Mouse (Mus musculus) gastrocnemius, postnatal 4 days (tissue): Measurements from ENCODE around the gene Carf. TPM values are rescaled to one million over a fixed set of nuclear protein-coding genes. Genes with fewer than 3 reads are reported as not detected.
"Not testable (repeated sequence)": the region's sequence is repeated elsewhere in the genome, so short reads cannot be mapped to it uniquely, and the experiment has no call there.

Experiments used
- DNase-seq, 2 experiments: peaks; one replicate each; pipeline ENCODE4 v3.0.0; 2021 to 2022; ENCODE audit warnings: low spot score in 2 of 2, mixed read lengths in 2 of 2
- long read RNA-seq, 2 experiments: library from polyadenylated mRNA; stranded (forward); transcript quantifications; one replicate each; pipeline ENCODE4 v2.0.0; 2021
- total RNA-seq, 2 experiments: library from RNA; stranded (reverse); gene quantifications; 2 replicates each; pipeline ENCODE4 v1.2.3; 2021

Gene Carf
- 10 to 100 TPM; 10.3 to 11.4 TPM for total RNA-seq
- long read RNA-seq, experiment 1, partial matches to known transcripts, result 0 of 3 reads
- long read RNA-seq, experiment 1, other reads (novel, unspliced or antisense), result 3 of 3 reads
- long read RNA-seq, experiment 2, partial matches to known transcripts, result 0 of 7 reads
- long read RNA-seq, experiment 2, other reads (novel, unspliced or antisense), result 7 of 7 reads

DNA sequence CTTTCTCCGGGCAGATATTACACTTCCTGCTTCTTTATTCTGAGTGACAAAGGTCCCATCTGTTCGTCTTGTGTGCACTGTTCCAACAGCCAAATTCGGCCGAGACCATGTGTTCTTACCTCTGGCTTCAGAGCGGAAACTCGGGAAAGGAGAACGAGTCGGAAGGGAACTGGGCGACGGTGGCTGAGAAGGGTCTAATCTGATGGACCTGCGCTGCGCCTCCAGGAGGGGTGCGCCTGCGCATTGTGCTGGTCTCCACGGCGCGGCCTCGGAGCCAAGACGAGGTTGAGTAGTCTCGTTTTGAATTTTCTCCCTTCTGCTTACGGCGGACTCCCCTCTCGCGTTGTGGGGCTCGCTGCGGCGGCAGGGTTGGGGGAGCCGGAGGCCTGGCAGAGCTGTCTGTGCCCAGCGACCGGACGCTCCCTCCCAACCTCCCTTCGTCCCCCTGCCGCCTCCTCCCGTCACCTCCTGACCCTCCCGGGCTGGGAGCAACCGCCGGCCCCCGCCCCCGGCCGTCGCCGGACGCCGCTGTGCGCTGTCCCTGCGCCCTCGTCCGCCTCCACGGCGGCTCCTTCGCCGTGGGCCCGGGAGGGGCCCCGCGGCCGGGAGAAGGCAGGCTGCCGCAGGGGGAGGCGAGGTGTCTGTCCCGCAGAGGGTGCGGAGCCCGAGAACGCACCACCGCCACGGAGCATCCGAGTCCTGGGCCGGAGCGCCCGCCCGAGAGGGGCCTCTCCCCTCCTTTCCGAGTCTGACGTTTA lies at the start of gene Carf, which contains the start of gene Wdr12:
Gene Carf (plus strand): TSS at position 224 of the 758 bp plus-strand sequence.
Gene Wdr12 (minus strand): TSS at position 622 of the 758 bp plus-strand sequence.
- DNase-seq, result peak; percentile 93 to 98

DNA sequence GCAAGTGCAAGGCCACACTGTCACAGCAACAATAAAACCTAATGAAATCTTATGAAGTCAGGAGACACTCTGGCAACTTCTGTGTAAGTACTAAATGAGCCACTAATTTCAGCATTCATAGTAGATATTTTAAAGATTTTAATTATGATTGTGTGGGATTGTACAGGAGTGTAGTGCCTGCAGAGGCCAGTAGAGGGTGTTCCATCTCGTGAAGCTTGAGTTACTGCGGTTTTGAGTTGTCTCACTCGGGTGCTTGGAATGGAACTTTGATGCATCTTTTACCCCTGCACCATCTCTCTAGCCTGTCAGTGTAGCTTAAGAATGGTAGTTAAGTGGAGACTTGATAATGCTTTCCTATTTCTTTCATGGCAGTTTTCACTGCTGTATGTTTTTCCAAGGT lies 43.4 kb upstream of the Carf start:
- DNase-seq, result no peak

DNA sequence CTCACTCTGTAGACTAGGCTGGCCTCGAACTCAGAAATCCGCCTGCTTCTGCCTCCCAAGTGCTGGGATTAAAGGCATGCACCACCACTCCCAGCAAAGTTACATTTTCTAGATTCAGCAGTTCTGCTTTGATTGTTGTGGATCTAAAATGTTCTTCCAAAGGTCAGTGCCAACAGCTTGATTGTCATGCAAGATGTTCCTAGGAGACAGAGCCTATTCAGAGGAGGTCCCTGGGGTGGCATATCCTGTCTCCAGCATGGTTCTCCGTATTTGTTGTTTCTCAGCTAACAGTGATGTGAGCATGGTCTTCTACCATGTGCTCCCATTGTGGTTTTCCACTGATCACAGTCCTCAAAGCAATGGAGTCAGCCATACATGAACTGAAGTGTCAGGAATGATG lies 41.7 kb upstream of the Carf start:
- no peak for DNase-seq

DNA sequence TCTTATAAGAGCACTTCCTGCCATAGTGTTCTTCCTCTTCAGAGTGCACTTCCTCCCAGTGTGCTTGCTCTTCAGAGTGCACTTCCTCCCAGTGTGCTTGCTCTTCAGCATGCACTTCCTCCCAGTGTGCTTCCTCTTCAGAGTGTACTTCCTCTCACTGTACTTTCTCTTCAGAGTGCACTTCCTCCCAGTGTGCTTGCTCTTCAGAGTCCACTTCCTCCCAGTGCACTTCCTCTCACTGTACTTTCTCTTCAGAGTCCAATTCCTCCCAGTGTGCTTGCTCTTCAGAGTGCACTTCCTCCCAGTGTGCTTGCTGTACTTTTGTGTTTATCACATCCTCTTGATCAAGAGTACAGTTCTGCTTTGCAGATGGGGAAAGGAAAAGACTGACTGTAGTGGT lies 27.3 kb upstream of the Carf start:
- not testable (repeated sequence) for DNase-seq

DNA sequence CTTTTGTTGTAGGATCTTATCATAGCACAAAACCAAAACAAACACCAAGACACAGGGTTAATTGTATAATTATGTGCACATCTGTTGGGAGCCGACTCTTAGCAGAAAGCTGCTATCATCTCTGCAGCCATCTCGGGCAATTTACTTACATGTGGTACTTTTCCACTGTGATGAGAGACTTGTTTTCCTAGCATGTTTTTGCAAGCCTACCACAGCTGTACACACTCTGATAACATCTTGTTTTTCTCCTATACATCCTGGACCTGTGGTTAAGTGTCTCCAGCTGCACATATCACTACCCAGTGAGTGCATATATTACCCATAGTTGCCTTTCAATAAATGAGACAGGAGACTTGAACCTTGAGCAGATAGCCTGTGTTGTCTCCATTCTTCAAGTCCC lies 23.1 kb upstream of the Carf start:
- no peak for DNase-seq

DNA sequence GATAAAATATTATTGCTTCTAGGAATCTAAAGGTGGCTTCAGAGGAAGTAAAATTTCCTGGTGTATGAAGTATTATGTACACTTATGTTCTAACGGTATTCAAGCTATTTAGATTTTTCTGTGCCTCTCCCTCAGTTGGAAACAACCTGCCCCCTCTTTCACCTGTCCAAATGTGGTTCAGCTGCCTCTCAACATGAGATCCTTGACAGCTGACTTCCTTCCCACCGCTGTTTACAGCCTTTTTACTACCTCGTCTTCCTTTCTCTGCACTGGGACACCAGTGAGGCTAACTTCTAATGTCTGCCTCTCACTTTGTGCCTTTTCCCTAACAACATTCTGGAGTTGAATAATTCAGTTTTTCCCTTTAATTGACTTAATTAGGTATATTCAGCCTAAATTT lies 22.5 kb upstream of the Carf start:
- DNase-seq, result no peak

DNA sequence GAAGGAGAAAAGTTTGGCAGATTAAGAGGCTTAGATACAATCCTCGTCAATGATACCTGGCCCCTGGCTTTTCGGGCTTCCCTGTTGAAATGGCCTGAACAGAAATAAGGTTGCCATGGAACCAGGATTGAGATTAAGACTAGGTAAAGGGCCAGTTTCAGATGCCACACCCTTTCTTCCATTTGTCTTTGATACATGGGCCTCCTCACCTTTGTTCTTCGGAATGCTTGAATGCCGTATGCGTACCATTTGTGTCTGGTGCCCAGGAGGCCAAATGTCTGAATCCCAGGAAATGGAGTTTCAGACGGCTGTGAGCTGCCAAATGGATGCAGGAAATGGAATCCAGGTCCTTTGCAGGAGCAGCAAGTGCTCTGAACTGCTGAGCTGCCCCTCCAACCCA lies 21.6 kb upstream of the Carf start:
- no peak for DNase-seq

DNA sequence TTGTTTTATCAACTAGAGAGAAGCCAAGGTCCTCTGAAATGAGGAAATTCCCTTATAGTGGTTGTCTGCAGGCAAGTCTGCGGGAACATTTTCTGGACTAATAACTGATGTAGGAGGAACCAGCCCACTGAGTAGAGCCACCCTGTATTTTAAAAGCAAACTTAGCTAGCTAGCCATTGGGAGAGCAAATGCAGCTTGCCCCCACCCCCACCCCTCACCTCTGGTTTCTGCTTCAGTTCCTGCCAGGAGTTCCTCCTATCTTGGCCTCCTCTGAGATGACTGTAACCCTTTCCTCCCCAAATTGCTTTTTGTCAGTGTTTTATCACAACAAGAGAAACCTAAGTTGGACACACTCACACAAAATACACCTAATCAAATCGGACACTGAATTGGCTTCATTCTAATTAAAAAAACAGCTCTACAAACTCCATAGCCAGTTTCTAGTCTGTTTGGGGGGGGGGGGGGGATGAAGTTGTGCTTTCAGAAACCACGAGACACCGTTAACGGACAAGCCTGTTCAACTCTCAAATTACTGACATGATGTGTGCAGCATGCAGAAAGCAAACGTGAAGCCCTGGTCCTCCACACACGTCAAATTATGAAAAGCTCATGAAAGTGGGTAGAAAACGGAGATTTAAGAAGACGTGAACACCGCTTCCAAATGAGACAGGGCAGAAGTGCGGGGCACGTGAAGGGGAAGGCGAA lies 1.3 kb upstream of the Carf start:
- no peak for DNase-seq

DNA sequence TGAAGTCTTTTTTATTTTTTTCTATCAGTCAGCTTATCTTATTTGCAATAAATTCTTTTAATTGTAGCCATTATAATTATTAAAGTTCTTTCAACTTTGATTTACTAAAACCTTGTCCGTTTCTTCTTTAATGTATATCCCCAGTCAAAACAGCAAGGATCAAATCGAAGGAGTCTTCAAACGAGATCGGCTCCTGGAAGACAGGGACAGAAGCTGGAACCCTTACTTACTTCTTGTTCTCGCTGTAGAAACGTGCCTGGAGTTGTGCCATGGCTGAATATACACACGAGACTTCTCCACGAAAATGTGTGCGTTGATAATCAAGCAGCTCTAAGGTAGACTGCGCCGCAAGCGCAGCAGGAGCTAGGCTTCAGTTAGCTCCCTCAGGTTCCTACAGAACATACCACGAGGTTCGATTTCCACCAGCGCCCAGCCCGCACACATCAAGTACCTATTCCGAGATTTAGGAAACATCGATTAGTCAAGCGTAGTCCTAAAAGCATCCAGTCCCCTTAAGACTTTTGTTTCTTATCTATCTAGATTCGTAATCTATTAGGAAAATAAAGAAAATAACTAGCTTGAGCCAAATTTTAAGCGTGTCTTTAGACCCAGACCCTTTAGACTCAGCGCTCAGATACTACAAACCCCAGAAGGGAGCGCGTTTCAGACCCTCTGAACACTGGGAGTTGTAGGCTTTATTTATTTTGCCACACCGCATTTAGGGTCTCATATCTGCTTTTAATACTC lies 597 bp upstream of the Carf start:
- peak in 1 of 2 experiments; percentile 51 for DNase-seq

DNA sequence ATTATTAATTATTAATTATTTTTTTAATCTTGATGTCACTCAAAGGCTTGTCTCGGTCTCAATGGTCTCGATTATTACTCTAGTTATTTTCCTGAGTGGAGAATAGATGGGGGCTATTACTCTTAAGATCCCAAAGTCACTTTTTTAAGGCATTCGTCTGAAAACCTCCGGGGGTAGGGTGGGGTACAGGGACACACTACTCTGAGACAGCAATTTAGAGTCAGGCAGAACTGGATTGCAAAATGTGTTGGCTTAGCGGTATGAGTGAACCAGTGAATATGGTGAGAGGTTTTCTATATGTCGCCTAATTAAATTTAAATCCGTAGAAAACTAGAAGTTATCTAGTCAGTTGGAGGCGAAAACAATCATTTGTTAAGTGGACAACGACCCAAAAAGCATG lies 792 bp downstream of the Carf start:
- peak in 1 of 2 experiments; percentile 8 for DNase-seq

DNA sequence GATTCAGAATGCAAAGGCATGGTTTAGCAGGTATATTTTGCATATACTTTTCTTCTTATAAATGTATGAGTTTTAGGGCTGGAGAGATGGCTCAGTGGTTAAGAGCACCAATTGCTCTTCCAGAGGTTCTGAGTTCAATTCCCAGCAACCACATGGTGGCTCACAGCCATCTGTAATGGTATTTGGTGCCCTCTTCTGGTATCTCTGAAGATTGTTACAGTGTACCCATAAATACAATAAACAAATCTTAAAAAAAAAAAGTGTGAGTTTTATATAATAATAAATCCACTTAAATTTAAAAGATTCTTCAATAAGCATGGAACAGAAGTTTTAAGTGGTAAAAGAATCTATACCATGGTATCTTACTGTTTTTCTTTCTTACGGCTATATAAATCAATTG lies 6.5 kb downstream of the Carf start:
- no peak for DNase-seq

DNA sequence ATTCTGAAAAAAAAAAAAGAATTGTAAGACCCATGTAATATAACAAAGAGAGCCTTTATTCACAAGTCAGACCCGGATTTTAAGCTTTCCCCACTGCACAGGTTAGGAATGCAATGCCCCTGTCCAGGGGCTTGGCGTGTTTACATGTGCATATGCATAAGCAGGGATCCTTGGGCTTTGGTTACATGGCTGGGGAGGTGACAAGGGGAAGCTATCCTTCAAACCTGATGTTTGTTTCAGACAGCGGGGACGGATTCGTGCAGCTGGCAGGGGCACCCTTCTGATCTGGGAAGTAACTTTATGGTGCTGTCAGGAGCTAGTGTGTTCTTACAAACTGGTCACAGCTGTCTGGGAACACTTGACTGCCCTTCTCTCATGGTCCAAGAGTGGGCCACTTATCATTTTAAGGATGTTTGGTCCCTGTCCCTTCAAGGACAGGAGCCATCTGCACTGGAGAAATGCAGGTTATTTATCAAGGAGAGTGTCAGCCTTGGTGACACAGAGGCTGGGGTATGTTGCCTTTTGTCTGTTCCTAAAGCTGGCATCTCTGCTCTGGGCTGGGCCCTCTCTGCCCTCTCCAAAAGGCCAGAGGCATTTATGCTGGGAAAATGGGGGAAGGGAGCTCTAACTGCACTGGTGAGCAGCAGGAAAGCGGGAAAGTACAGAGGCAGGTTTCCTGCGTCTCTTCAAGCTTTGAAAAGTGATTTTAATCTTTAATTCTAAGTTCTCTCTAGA lies 19.8 kb downstream of the Carf start:
- no peak for DNase-seq

DNA sequence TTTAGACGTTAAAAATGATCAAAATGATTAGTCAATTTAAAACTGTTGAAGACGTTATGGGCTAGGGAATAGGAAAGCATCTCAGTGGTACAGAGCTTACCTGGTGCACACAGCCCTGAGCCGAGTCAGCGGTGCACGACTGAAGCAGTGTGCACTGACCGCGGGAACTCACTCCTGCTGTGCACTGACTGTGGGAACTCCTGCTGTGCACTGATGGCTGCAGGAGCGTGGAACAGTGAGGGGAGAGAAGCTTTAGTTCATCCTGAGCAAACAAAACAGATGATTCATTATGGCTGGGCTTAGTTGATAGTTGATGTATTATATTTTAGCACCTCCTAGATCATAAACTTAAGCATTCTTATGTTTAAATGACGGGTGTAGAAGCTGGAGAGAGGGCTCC lies 39.3 kb downstream of the Carf start:
- DNase-seq, result no peak

DNA sequence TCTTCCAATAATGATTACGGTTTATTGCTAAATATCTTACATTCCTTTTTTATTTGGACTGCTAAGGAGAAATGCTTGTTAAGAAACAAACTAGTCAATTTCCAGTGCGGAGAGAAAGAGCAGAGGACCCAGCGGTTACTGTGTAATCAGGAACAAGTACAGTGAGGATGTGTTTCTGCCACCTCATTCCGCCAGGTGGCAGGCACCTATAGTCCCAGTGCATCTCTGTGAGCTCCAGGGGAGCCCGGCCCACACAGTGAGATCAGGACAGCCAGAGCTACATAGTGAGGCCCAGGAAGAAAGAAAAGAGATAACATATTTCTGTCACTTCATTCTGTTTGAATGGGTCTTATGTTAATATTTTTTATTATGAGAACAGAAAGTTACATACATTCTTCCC lies 54.7 kb downstream of the Carf start:
- DNase-seq, result no peak

DNA sequence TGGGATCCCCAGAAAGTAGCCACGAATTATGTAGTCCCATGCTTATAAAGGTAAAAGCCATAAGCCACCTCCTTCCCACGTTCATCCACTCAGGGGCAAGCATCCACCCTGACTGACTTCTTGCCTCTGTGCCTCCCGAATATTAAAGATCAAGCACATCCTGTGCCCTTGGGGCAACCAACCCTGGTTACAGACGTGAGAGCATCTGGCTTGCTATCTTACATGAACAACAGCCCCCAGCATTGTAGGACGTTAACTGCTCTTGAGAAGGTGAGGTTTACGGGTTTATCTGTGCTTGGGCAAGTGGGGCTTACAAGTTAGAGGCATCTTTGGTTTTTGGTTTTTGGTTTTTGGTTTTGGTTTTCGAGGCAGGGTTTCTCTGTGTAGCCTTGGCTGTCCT lies 58.6 kb downstream of the Carf start:
- no peak for DNase-seq

DNA sequence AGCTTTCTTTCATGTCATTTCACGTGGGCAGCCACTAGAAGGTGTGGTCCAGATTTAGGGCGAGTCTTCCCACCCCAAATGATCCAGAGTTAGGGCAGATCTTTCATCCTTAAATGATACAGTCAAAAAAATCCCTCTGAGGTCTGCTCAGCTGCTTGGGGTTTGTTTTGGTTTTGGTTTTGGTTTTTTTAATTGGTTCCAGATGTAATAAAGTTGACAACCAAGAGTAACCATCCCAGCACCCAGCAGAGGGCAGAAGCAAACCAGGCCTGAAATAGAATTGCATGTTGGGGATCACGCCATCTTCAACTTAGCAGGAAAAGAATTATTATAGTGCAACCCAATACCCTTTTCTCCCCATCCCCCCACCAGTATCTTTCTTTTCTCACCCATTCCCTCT lies 60.4 kb downstream of the Carf start:
- DNase-seq, result peak in 1 of 2 experiments; percentile 47

DNA sequence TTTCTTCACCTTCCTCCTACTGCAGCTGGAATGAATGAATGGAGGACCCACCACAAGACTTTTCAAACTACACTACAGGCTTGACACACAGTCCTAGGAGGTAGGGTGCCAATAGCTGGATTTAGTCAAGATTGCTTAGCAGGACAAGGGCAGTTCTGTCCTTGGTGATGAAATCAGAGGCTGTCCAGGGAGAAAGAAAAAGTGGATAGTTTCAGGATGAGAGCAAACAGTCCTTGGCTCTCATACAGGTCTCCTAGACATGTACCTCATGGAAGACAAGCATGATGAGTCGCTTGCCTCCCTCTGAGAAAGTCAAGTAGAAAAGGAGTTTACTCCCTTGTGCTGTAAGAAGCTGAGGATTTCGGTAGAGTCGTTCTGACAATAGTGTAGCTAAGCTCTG lies 65.6 kb downstream of the Carf start:
- DNase-seq, result no peak

DNA sequence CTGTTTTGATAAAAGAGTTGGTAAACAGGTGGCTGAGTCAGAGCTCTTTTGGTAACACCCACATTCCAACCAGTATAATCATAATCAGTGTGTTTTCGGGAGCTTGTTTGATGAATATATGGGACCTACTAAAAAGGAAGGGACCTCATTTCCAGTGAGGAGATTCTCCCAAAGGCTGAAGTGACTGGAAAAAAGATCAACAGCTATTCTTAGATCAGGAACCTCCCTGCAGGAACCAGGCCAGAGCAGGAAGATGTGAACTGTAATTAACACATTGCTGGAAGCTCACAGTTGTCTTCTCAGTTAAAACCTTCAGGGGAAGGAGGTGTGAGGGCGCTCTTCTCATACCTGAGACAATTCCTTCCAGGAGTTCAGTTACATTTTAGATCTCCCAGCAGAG lies 71.6 kb downstream of the Carf start:
- DNase-seq, result no peak

DNA sequence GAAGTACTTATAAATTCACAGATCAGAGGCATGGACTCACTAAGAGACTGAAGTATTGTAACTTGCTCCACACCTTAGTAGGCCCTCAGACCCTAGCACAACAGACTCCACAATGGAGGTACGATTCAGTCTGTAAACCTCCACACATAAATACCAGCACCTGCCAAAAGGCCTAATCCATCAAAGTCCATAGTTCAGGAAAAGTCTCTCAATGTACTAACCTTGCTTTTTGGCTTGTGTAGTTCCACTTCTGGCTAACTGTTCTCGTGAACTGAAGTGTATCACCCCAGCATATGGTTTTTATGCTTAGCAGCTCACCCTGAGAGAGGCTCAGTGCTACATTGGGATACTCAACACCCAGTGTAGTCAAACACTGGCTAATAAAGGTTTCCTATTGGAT lies 72.2 kb downstream of the Carf start:
- no peak for DNase-seq

DNA sequence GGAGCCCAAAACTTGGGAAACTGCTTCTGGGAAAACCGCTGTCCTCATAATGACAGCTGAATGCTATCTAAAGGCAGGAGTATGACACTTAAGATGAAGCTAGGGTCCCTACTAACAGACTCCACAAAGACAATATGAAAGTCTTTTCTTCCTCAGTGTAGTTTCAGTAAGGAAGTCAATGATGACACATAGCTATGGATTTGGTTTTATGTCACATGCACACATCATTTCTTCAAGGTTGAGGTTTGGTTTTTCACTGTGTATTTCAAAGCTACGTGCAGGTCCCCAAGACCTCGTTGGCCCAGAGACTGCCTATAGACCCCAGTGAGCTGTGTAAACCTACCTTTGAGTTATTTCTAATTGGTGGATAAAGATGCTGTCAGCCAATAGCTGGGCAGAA lies 75.1 kb downstream of the Carf start:
- no peak for DNase-seq

DNA sequence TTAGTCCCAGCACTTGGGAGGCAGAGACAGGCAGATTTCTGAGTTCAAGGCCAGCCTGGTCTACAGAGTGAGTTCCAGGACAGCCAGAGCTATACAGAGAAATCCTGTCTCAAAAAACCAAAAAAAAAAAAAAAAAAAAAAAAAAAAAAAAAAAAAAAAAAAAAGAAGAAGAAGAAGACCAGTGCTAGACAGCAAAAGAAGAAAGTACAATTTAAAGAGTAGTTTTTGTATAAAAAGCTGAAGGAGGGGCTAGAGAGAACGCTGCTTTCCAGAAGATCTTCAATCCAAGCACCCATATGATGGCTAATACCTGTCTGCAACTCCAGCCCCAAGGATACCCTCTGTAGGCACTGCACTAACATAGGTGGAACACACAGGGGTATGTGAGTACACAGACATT lies 79.8 kb downstream of the Carf start:
- not testable (repeated sequence) for DNase-seq
